Mouse (Mus musculus) layer of hippocampus, adult 9-10 months (tissue): ENCODE measurements around the gene Nhp2.

Source experiments
- DNase-seq: peaks from one replicate; pipeline ENCODE4 v3.0.0; 2022; ENCODE audit warnings: low spot score

Gene Nhp2

GRCm38 (mm10) chr11:51635525-51636322 lies 16.2 kb downstream of the Nhp2 start, which contains the start of gene Rmnd5b:
Gene Rmnd5b, minus strand, starts transcription at chr11:51635896.
- DNase-seq, result peak; percentile 87

GRCm38 (mm10) chr11:51636323-51636684 lies 16.8 kb downstream of the Nhp2 start:
- no peak for DNase-seq

GRCm38 (mm10) chr11:51637971-51638414 lies 18.5 kb downstream of the Nhp2 start:
- no peak for DNase-seq

GRCm38 (mm10) chr11:51638497-51638896 lies 19.0 kb downstream of the Nhp2 start:
- no peak for DNase-seq

- DNase-seq, result no peak
These were observed 21.2 kb downstream of the Nhp2 start for GRCm38 (mm10) chr11:51640748-51641147.

- no peak for DNase-seq
These were observed 23.7 kb downstream of the Nhp2 start for GRCm38 (mm10) chr11:51643202-51643601.

- DNase-seq, result no peak
These were observed 24.2 kb downstream of the Nhp2 start for GRCm38 (mm10) chr11:51643761-51644160.

GRCm38 (mm10) chr11:51644217-51644616 lies 24.7 kb downstream of the Nhp2 start:
- DNase-seq, result no peak

GRCm38 (mm10) chr11:51645293-51645692 lies 25.8 kb downstream of the Nhp2 start:
- DNase-seq, result no peak

- DNase-seq, result no peak
These were observed 26.7 kb downstream of the Nhp2 start for GRCm38 (mm10) chr11:51646245-51646644.

GRCm38 (mm10) chr11:51646751-51647667 lies 27.5 kb downstream of the Nhp2 start:
- DNase-seq, result no peak

- no peak for DNase-seq
These were observed 29.0 kb downstream of the Nhp2 start for GRCm38 (mm10) chr11:51648566-51648965.

GRCm38 (mm10) chr11:51649111-51649888 lies 29.8 kb downstream of the Nhp2 start:
- DNase-seq, result no peak

- no peak for DNase-seq
These were observed 30.3 kb downstream of the Nhp2 start for GRCm38 (mm10) chr11:51649889-51650199.

- DNase-seq, result no peak
These were observed 30.7 kb downstream of the Nhp2 start for GRCm38 (mm10) chr11:51650261-51650660.

GRCm38 (mm10) chr11:51650691-51651515 lies 31.4 kb downstream of the Nhp2 start, which contains the start of the genes N4bp3 and D930048N14Rik:
Gene N4bp3, minus strand, starts transcription at chr11:51650842.
Gene D930048N14Rik, plus strand, starts transcription at chr11:51650954.
- no peak for DNase-seq

GRCm38 (mm10) chr11:51652889-51653418 lies 33.4 kb downstream of the Nhp2 start:
- DNase-seq, result no peak

- DNase-seq, result no peak
These were observed 34.2 kb downstream of the Nhp2 start for GRCm38 (mm10) chr11:51653736-51654135.

GRCm38 (mm10) chr11:51654891-51655290 lies 35.4 kb downstream of the Nhp2 start:
- DNase-seq, result no peak

GRCm38 (mm10) chr11:51656798-51657521 lies 37.4 kb downstream of the Nhp2 start:
- DNase-seq, result no peak
